Mouse (Mus musculus) kidney, embryonic 15.5 days (tissue): Measurements from ENCODE around the gene Cnot3. TPM values are rescaled to one million over a fixed set of nuclear protein-coding genes. Genes with fewer than 3 reads are reported as not detected.
A peak's percentile ranks its signal among the peaks of the same experiment; 100 is the strongest.

ENCODE experiments used
- ATAC-seq: fragments of 200-750 bp; cut with Nextera tagmentation; replicated peaks from 2 replicates; pipeline ENCODE4 v1.8.0; 2017; ENCODE audit warnings: moderate TSS enrichment; ENCODE audit not compliant: low FRiP score
- H3K27ac ChIP-seq: fragments of 300-500 bp; sonication (generic); 2 replicates; pipeline ENCODE4 v1.5.1; 2015; ENCODE audit warnings: mild to moderate bottlenecking, inconsistent platforms
- H3K27me3 ChIP-seq: fragments of 300-500 bp; sonication (generic); 2 replicates; pipeline ENCODE4 v1.6.1; 2015; ENCODE audit warnings: inconsistent platforms
- H3K36me3 ChIP-seq: fragments of 300-500 bp; sonication (generic); 2 replicates; pipeline ENCODE4 v1.6.1; 2015; ENCODE audit warnings: inconsistent platforms
- H3K4me1 ChIP-seq: fragments of 300-500 bp; sonication (generic); 2 replicates; pipeline ENCODE4 v1.6.1; 2015; ENCODE audit warnings: inconsistent platforms
- H3K4me2 ChIP-seq: fragments of 300-500 bp; sonication (generic); 2 replicates; pipeline ENCODE4 v1.6.1; 2015; ENCODE audit warnings: moderate library complexity, mild to moderate bottlenecking, inconsistent platforms
- H3K4me3 ChIP-seq: fragments of 300-500 bp; sonication (generic); replicated peaks from 2 replicates; pipeline ENCODE4 v1.5.1; 2015; ENCODE audit warnings: mild to moderate bottlenecking, inconsistent platforms
- H3K9ac ChIP-seq: fragments of 300-500 bp; sonication (generic); 2 replicates; pipeline ENCODE4 v1.6.1; 2015; ENCODE audit warnings: mild to moderate bottlenecking, inconsistent platforms
- H3K9me3 ChIP-seq: fragments of 300-500 bp; sonication (generic); replicated peaks from 2 replicates; pipeline ENCODE4 v1.6.1; 2016; ENCODE audit warnings: inconsistent platforms
- WGBS: fragments of 180-500 bp; shearing (Covaris S2); methylation state at CpG from one replicate; pipeline ENCODE4 v1.1.7; 2015; ENCODE audit warnings: mixed read lengths; 5-methylcytosine and 5-hydroxymethylcytosine counted together
- polyA plus RNA-seq: library from polyadenylated mRNA; unstranded; fragments of >200 nt; fragmentation: Nextera tagmentation; extraction: Ambion mirVana; gene quantifications from 2 replicates; pipeline ENCODE4 v1.2.1, GENCODE M21; 2015

Cnot3 gene
- polyA plus RNA-seq, 1 experiment from 2014 or later, result 66.5 TPM

DNA sequence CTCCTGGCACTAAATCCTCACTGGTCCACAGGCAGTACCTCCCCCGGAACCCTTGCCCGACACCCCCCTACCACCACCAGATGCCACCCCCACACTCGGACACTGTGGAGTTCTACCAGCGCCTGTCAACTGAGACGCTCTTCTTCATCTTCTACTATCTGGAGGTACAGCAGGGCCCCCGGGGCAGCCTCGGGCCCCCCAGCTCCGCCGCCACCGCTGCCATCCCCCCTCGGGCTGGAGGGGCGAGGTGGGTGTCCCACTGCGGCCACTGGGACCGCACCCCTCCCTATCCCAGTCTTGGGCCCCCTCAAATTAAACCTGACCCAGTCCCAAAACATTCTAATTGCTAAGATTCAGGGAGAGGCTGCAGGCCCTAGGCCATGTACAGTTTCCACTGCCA, 13.5 kb downstream of the Cnot3 start:
- peaks cover 4% of the 10 kb centered on the region for H3K4me1 ChIP-seq
- no peak overlapping the region for H3K27ac ChIP-seq
- no peaks in the 10 kb centered on the region for H3K9me3 ChIP-seq
- no peak overlapping the region for H3K9ac ChIP-seq
- H3K36me3 ChIP-seq, result peaks cover 99% of the 10 kb centered on the region
- 93% methylated on average over 14 of the region's 14 CpGs for WGBS
- H3K4me3 ChIP-seq, result no peak overlapping the region
- no peaks in the 10 kb centered on the region for H3K27me3 ChIP-seq
- H3K4me2 ChIP-seq, result no peak overlapping the region
- no peak for ATAC-seq

DNA sequence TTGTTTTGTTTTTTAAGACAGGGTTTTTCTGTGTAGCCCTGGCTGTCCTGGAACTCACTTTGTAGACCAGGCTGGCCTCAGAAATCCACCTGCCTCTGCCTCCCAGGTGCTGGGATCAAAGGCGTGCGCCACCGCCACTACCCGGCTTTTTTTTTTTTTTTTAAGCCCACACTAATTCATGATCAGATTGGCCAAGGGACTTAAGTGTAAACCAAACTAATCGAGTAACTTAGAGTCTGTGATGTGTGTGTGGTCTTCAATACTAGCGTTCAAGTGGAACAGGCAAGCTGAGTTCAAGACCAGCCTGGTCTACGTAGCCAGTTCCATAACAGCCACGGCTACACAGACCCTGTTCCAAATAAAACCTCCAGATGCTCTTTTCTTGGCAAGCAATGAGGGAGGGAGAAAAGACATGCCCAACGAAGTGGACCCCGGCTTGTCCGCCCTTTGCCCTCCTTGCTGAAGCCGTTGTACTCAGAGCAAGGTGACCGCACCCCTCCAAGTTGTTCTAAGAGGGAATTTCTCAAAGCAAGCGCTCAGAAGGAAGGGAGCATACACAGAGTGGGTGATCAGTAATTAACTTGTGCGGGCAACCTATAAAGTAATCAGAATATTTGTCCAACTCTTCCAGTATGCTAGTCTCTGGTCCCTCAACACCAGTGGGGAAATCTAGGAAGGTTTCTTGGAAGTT, 19.6 kb downstream of the Cnot3 start:
- peaks cover 33% of the 10 kb centered on the region for H3K4me1 ChIP-seq
- H3K4me2 ChIP-seq, result peak overlapping the region; percentile 66
- peaks cover 44% of the 10 kb centered on the region for H3K36me3 ChIP-seq
- H3K9ac ChIP-seq, result peak overlapping the region; percentile 79
- no peaks in the 10 kb centered on the region for H3K9me3 ChIP-seq
- H3K27me3 ChIP-seq, result no peaks in the 10 kb centered on the region
- ATAC-seq, result peak; percentile 30
- 29% methylated on average over 15 of the region's 15 CpGs for WGBS
- peak overlapping the region; percentile 82 for H3K4me3 ChIP-seq
- H3K27ac ChIP-seq, result peak overlapping the region; percentile 93

DNA sequence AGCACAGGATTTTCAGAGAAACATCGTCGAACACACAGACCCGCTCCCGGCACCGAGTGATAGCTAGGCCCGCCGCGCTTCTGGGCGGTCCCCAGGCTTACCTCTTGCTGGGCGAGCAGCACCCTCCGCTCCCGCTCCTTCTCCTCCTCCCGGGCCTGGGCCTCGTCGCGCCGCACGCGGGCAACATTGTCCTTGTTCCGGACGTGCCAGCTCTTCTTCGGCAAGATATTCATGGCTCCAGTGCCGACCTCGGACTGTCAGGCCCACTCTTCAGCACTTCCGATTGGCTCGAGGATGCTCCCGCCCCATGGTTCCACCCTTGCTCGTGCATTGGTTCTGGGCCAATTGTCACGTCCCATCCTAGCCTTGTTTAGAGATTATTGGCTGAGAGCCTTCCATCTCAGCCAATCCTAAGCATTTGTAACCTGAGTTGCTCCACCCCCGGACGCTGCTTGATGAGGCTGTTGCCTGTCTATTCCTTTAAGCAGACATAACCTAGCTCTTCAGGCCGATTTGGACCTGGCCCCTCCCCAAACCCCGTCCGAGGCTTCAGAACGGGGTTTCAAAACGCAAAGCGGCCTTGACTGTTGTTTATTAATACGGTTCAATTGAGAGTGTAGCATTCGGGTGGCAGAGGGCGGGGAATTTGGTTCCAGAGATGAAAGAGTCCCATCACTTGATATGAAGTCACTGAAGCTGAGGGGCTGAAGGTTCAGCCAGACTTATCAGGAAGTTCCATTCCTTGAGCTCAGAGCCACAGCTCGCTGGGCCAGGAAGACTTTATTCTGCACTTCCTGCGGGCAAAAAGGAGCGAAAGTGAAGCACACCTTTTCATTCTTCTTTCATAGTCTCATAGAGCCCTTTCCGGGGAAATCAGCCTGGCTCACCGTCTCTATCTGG, 20.4 kb downstream of the Cnot3 start, which contains the start of gene Leng1:
Gene Leng1 (minus strand): TSS at position 626 of the 900 bp plus-strand sequence.
- peak within 1 kb of the TSS; percentile 93 for H3K27ac ChIP-seq
- 4% methylated on average over 45 of the region's 45 CpGs for WGBS
- H3K4me2 ChIP-seq, result peak within 1 kb of the TSS; percentile 66
- peaks cover 37% of the 10 kb centered on the region for H3K36me3 ChIP-seq
- H3K9ac ChIP-seq, result peak within 1 kb of the TSS; percentile 79
- peak; percentile 98 for ATAC-seq
- peak within 1 kb of the TSS; percentile 82 for H3K4me3 ChIP-seq
- H3K4me1 ChIP-seq, result peaks cover 33% of the 10 kb centered on the region
- no peaks in the 10 kb centered on the region for H3K9me3 ChIP-seq
- no peaks in the 10 kb centered on the region for H3K27me3 ChIP-seq

DNA sequence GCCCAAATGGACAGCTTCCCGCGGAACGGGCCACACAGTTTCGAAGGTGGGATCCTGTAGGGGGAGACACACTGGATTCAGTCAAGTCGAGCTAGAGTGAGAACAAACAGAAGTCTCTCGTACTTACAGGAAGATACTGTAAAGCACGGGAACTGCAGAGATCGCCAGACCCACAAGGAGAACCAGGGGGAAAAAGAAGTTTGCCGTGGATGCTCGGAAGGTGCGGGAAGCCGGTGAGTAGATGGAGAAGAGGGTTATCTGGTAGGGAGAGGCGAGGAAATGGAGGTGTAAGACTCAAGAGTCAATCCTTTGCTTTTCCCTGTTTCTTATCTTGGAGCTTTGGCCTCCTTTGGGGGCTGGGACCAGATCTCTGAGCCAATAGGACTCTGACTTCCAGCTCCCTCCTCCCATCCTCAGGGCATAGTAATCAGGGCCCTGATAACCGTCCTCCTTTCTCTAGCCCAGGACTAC, 21.9 kb downstream of the Cnot3 start:
- peak overlapping the region; percentile 45 for H3K4me2 ChIP-seq
- peaks cover 22% of the 10 kb centered on the region for H3K36me3 ChIP-seq
- H3K4me3 ChIP-seq, result peak overlapping the region; percentile 24
- H3K9ac ChIP-seq, result peak overlapping the region; percentile 1; the same call in 1 of the 2 replicates
- 22% methylated on average over 14 of the region's 14 CpGs for WGBS
- no peaks in the 10 kb centered on the region for H3K9me3 ChIP-seq
- H3K27me3 ChIP-seq, result no peaks in the 10 kb centered on the region
- no peak for ATAC-seq
- peaks cover 33% of the 10 kb centered on the region for H3K4me1 ChIP-seq
- H3K27ac ChIP-seq, result peak overlapping the region; percentile 67

DNA sequence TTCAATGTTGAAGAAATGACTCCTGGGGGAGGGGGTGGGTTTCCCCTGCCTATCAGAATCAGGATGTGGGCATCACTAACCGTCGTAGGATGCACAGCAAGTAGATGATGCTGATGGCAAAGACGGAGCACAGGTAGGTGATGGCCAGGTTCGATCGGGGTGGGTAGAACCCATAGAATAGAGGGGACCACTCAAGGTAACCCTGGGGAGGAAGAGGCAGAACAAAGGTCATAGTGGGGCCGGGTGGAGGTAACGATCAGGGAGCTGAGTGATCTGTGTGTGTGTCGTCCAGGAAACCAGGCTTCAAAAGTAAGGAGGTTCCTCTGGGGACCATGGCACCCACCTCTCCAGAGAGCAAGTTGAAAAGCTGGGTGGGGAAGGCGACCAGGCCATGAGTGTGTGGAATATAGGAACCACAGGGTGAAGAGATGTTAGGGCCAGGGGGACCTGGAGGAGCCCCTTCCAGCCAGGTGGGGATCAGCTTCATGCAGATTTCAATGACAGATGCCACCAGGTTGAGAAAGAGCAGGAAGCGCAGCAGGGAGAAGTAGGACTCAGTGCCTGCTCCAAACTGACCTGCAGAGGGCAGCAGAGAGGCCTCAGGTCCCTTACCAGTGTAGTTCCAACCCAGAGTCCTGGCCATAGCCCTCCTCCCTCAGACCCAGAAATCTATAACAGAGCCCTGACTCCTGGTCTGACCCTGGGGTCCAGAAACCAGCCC, 29.6 kb downstream of the Cnot3 start:
- Histone ChIP-seq H3K27me3 (no peaks in the 10 kb centered on the region), H3K4me2 (no peak overlapping the region), H3K4me3 (no peak overlapping the region), H3K9ac (no peak overlapping the region), H3K27ac (no peak overlapping the region), H3K36me3 (peaks cover 18% of the 10 kb centered on the region), H3K9me3 (no peaks in the 10 kb centered on the region), H3K4me1 (no peaks in the 10 kb centered on the region)
- 73% methylated on average over 10 of the region's 10 CpGs for WGBS
- peak; percentile 83 for ATAC-seq

DNA sequence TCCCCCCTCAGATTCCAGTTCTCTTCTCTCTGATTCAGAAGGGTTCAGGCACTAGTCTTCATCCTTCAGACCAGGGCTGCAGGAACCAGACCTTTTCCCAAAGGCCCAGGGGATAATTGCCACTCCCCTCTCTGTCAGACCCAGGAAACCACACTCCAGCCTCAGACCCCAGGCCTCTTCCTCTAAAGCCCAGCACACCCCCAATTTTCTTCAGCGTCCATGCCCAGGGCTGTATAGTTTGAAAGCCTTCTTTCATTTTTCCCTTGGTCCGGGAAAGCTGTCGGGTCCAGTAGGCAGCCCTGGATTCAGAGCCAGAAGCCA, 30.1 kb downstream of the Cnot3 start:
- no peak overlapping the region for H3K9ac ChIP-seq
- no peaks in the 10 kb centered on the region for H3K27me3 ChIP-seq
- peaks cover 19% of the 10 kb centered on the region for H3K36me3 ChIP-seq
- H3K4me2 ChIP-seq, result no peak overlapping the region
- no peak for ATAC-seq
- no peak overlapping the region for H3K27ac ChIP-seq
- H3K9me3 ChIP-seq, result no peaks in the 10 kb centered on the region
- no peak overlapping the region for H3K4me3 ChIP-seq
- WGBS, result 82% methylated on average over 3 of the region's 3 CpGs
- no peaks in the 10 kb centered on the region for H3K4me1 ChIP-seq

DNA sequence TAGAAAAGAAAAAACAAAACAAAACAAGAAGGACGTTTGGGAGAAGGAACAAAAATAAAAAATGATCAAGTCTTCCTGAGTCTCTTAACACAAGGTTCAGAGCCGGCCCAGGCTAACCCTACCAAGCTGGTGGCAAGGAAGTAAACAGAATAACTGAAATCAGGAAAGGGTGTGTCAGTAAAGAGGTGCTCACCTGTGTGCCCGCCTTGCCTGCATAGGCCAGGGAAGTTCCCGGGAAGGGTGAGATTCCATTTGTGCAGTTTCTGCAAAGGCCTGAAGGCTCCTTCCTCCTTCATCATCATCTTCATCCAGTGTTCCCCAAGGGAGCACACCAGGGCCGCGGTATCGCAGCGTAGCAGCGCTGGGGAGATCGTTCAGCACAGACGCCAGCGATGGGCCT, 31.3 kb downstream of the Cnot3 start:
- H3K4me2 ChIP-seq, result peak overlapping the region; percentile 41
- H3K27ac ChIP-seq, result no peak overlapping the region
- H3K4me1 ChIP-seq, result no peaks in the 10 kb centered on the region
- no peak for ATAC-seq
- H3K36me3 ChIP-seq, result peaks cover 27% of the 10 kb centered on the region
- H3K27me3 ChIP-seq, result no peaks in the 10 kb centered on the region
- no peaks in the 10 kb centered on the region for H3K9me3 ChIP-seq
- WGBS, result 90% methylated on average over 12 of the region's 12 CpGs
- peak overlapping the region; percentile 28; the same call in 1 of the 2 replicates for H3K4me3 ChIP-seq
- H3K9ac ChIP-seq, result no peak overlapping the region

DNA sequence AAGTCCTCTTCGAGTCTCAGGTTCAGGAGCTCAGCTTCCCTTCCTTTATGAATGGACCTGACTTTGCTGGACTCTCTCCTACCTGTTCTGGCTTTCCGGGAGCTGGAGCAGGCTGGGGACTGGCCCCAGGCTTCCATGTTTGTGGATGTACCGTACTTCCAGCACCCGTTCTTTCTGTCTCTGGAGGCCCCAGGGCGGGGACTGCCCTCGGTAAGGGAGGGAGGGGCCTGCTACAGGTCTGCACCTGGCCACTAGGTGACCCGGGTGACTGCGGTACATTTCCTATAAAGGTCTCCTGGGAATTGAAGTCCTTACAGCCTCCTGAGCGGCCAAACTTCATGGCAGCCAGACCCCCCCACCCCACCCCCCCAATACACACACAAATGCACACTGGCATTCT, 32.3 kb downstream of the Cnot3 start, which contains the start of gene Tmc4:
Gene Tmc4 (minus strand): TSS at position 212 of the 400 bp plus-strand sequence.
- H3K9me3 ChIP-seq, result no peaks in the 10 kb centered on the region
- H3K4me2 ChIP-seq, result peak within 1 kb of the TSS; percentile 41
- no peak within 1 kb of the TSS for H3K27ac ChIP-seq
- H3K27me3 ChIP-seq, result no peaks in the 10 kb centered on the region
- H3K36me3 ChIP-seq, result peaks cover 36% of the 10 kb centered on the region
- peak within 1 kb of the TSS; percentile 11; the same call in 1 of the 2 replicates for H3K9ac ChIP-seq
- H3K4me1 ChIP-seq, result no peaks in the 10 kb centered on the region
- WGBS, result 47% methylated on average over 9 of the region's 9 CpGs
- H3K4me3 ChIP-seq, result peak within 1 kb of the TSS; percentile 28
- ATAC-seq, result peak; percentile 57; the same call in 1 of the 2 replicates

DNA sequence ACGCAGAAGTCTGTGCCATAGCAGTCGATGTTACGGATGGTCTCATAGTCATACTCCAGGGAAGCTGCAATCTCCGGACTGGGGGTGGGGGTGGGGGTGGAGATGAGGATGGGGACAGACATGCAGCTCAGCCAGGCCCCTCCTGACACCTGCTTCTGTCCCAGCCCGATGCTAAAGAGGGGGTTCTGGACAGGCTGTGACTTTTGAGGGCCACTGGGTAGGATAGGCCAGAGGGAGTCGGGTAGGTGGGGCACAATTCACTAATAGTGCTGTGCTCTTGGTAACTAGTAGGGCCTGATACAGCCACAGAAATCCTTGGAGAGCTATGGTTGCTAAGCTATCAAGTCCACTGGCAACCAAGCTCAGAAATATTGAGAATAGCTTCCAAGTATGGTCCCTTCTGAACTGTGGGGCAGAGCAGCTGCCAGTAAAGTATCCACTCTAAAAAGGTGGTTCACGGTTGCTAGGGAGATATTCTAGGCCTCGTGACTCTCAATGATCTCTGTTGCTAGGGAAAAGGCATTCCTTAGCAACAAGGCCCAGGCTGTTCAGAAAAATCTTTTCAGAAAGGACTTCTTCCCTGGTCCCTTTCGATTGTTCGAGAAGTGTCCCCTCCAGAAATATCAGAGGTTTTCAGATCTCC, 39.0 kb downstream of the Cnot3 start:
- Histone ChIP-seq H3K27ac (no peak overlapping the region), H3K9me3 (no peaks in the 10 kb centered on the region), H3K4me3 (no peak overlapping the region), H3K9ac (no peak overlapping the region), H3K36me3 (peaks cover 77% of the 10 kb centered on the region), H3K4me2 (no peak overlapping the region), H3K27me3 (no peaks in the 10 kb centered on the region), H3K4me1 (no peaks in the 10 kb centered on the region)
- ATAC-seq, result no peak
- WGBS, result 92% methylated on average over 10 of the region's 10 CpGs

DNA sequence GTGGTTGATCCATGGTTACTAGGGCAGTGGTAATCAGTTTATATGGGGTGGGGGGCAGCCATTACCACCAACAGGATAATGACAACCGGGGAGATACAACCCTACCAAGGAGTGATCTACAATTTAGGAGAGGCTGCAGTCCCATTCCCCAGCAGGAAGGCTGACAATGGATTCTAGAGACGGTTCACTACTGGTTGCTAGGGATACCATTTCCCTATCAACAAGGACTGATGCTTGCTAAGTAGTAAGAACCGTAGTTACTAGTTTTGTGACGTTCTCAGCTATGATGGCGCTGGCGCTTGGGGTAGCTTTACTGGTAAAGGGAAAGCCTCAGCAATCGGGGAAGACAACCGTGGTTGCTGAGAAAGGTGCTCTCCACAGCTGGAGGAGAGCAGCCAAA, 39.6 kb downstream of the Cnot3 start:
- no peak overlapping the region for H3K4me3 ChIP-seq
- no peak overlapping the region for H3K27ac ChIP-seq
- ATAC-seq, result no peak
- WGBS, result 93% methylated on average over 8 of the region's 8 CpGs
- H3K4me1 ChIP-seq, result no peaks in the 10 kb centered on the region
- H3K9ac ChIP-seq, result no peak overlapping the region
- H3K27me3 ChIP-seq, result no peaks in the 10 kb centered on the region
- H3K36me3 ChIP-seq, result peaks cover 72% of the 10 kb centered on the region
- no peaks in the 10 kb centered on the region for H3K9me3 ChIP-seq
- H3K4me2 ChIP-seq, result no peak overlapping the region

DNA sequence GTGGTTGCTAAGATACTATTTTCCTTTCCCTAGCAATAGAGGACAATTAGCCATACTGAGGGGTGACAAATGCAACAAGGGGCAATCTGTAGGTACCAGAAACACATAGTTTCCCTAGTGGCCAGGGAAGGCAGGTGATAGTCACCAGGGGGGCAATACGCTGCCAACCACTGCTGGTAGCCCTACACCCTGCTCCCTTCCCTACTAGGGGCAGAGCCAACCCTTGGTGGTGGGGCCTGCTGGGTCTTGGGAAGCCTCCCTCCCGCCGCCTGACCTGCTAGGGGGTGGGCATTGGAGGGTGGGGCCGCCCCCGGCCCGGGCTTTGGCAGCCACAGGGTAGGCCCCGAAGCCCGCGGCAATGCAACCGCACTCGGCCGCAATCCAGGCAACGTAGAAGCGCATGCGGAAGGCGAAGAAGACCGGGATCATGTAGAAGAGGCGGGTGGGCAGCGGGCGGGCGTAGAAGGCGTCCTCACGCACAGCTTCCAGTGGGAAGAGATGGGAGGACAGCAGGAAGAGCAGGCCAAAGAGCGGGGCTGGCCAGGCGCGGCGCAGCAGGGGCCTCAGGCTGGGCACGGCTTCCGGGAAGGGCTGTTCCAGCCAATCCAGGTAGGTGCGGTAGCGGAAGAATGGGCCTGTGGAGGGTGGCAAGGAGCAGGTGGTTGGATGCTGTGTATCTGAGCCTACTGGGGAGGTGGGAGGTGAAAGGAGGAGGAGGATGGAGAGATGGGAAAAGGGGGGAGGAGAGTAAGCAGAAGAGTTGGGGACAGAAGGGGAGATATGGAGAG, 40.5 kb downstream of the Cnot3 start:
- ATAC-seq, result no peak
- Histone ChIP-seq H3K9ac (no peak overlapping the region), H3K36me3 (peaks cover 75% of the 10 kb centered on the region), H3K27me3 (no peaks in the 10 kb centered on the region), H3K4me1 (no peaks in the 10 kb centered on the region), H3K27ac (no peak overlapping the region), H3K4me3 (no peak overlapping the region), H3K9me3 (no peaks in the 10 kb centered on the region), H3K4me2 (no peak overlapping the region)
- 86% methylated on average over 31 of the region's 31 CpGs for WGBS
